Comparison of ENCODE assay signal across 8 mouse cellular contexts in genomic region chr6:119037815-119038214, GRCm38 (mm10).
DNase-seq lines count a peak whose midpoint lies in the region; ATAC-seq and TF ChIP-seq lines count a peak whose summit lies in the region.
"Had no signal": no experiment of that assay in that cellular context is flagged by ENCODE, and none has a peak within 500 bp of the region (broad histone marks: within the 10 kb centered on the region; RNA-seq: fewer than 3 reads in every experiment).

No protein-coding gene starts in this region.

- H3K27me3 ChIP-seq in hindbrain, postnatal 0 days (ENCODE audit: insufficient read depth, low read length) = no peaks in the 10 kb centered on the region
- no peaks in the 10 kb centered on the region for H3K27me3 ChIP-seq in hindbrain, embryonic 14.5 days (ENCODE audit: control insufficient read depth, insufficient read depth, low read length)
- no peaks in the 10 kb centered on the region for H3K27me3 ChIP-seq in limb, embryonic 15.5 days
- H3K27me3 ChIP-seq: embryonic facial prominence, embryonic 15.5 days had no signal

- 46% methylated on average over 6 of the region's 6 CpGs for whole genome bisulfite sequencing in hindbrain, postnatal 0 days
- WGBS in hindbrain, embryonic 14.5 days = 69% methylated on average over 6 of the region's 6 CpGs
- WGBS in limb, embryonic 15.5 days = 55% methylated on average over 6 of the region's 6 CpGs

- H3K9ac ChIP-seq in hindbrain, postnatal 0 days (replicated peaks; ENCODE audit: low read length) = no peak overlapping the region
- H3K9ac ChIP-seq in hindbrain, embryonic 14.5 days = no peak overlapping the region
- H3K9ac ChIP-seq in limb, embryonic 15.5 days = no peak overlapping the region
- H3K9ac ChIP-seq: embryonic facial prominence, embryonic 15.5 days had no signal

- H3K4me2 ChIP-seq in hindbrain, postnatal 0 days (ENCODE audit: low read depth, low read length) = no peak overlapping the region
- no peak overlapping the region for H3K4me2 ChIP-seq in hindbrain, embryonic 14.5 days (replicated peaks)
- no peak overlapping the region for H3K4me2 ChIP-seq in limb, embryonic 15.5 days
- H3K4me2 ChIP-seq: embryonic facial prominence, embryonic 15.5 days had no signal

- H3K27ac ChIP-seq in hindbrain, postnatal 0 days = no peak overlapping the region; the same call in 1 of the 2 replicates
- no peak overlapping the region for H3K27ac ChIP-seq in hindbrain, embryonic 14.5 days
- H3K27ac ChIP-seq in limb, embryonic 15.5 days = peak overlapping the region; percentile 22; the same call in 1 of the 2 replicates

- DNase-seq in hindbrain, postnatal 0 days (ENCODE audit: low spot score) = peak; percentile 72
- no peak for DNase-seq in hindbrain, embryonic 14.5 days (ENCODE audit: low spot score)
- peak; percentile 54 for DNase-seq in adrenal gland, postnatal 14 days
- peak; percentile 55 to 67 for DNase-seq in cerebellum, postnatal 14 days
- DNase-seq in urinary bladder, postnatal 10 days (ENCODE audit: low spot score) = no peak
- no peak for DNase-seq in layer of hippocampus, postnatal 36 days

- no peaks in the 10 kb centered on the region for H3K36me3 ChIP-seq in hindbrain, postnatal 0 days (ENCODE audit: insufficient read depth, low read length)
- no peaks in the 10 kb centered on the region for H3K36me3 ChIP-seq in hindbrain, embryonic 14.5 days (replicated peaks; ENCODE audit: control insufficient read depth, insufficient read depth)
- peaks cover 6% of the 10 kb centered on the region for H3K36me3 ChIP-seq in limb, embryonic 15.5 days
- H3K36me3 ChIP-seq: embryonic facial prominence, embryonic 15.5 days had no signal

- H3K4me1 ChIP-seq in hindbrain, postnatal 0 days (ENCODE audit: insufficient read depth, low read length) = peaks cover 11% of the 10 kb centered on the region; the same call in 1 of the 2 replicates
- H3K4me1 ChIP-seq in hindbrain, embryonic 14.5 days (replicated peaks; ENCODE audit: control insufficient read depth, insufficient read depth, low read length) = no peaks in the 10 kb centered on the region
- peaks cover 33% of the 10 kb centered on the region for H3K4me1 ChIP-seq in limb, embryonic 15.5 days

- no peak for TF ChIP-seq CTCF in hindbrain, postnatal 0 days (IDR thresholded peaks at IDR 0.05; ENCODE audit: low read depth)

- H3K9me3 ChIP-seq in hindbrain, postnatal 0 days (ENCODE audit: low read length) = no peaks in the 10 kb centered on the region
- no peaks in the 10 kb centered on the region for H3K9me3 ChIP-seq in hindbrain, embryonic 14.5 days (ENCODE audit: control insufficient read depth, low read length)
- H3K9me3 ChIP-seq in limb, embryonic 15.5 days = no peaks in the 10 kb centered on the region
- H3K9me3 ChIP-seq: embryonic facial prominence, embryonic 15.5 days had no signal

- ATAC-seq in hindbrain, postnatal 0 days = peak; percentile 64
- no peak for ATAC-seq in hindbrain, embryonic 14.5 days (ENCODE audit: low FRiP score)
- no peak for ATAC-seq in limb, embryonic 15.5 days (ENCODE audit: insufficient number of reproducible peaks, low FRiP score, low TSS enrichment, low read depth)

- no peak overlapping the region for H3K4me3 ChIP-seq in hindbrain, postnatal 0 days (ENCODE audit: low read length)
- no peak overlapping the region for H3K4me3 ChIP-seq in hindbrain, embryonic 14.5 days (replicated peaks; ENCODE audit: low read length)
- no peak overlapping the region for H3K4me3 ChIP-seq in limb, embryonic 15.5 days
- H3K4me3 ChIP-seq: embryonic facial prominence, embryonic 15.5 days had no signal

Comparison
In these comparisons a context has a peak if more than half of its experiments do, and no peak if none do; other contexts are left out.
1. DNase-seq: peak in hindbrain, postnatal 0 days (single experiment), adrenal gland, postnatal 14 days (single experiment) and cerebellum, postnatal 14 days (2 of 2); none in hindbrain, embryonic 14.5 days (single experiment), urinary bladder, postnatal 10 days (single experiment) and layer of hippocampus, postnatal 36 days (0 of 2).